Mouse (Mus musculus) liver, embryonic 11.5 days (tissue): ENCODE data around the gene Apol7b. TPM values are rescaled to one million over a fixed set of nuclear protein-coding genes. Genes with fewer than 3 reads are reported as not detected.
"Not testable (repeated sequence)": the region's sequence is repeated elsewhere in the genome, so short reads cannot be mapped to it uniquely, and the experiment has no call there.

Experiments used
- ATAC-seq: fragments of 200-750 bp; cut with Nextera tagmentation; replicated peaks from 2 replicates; pipeline ENCODE4 v1.8.0; 2017; ENCODE audit warnings: moderate number of reproducible peaks, mild to moderate bottlenecking, moderate TSS enrichment, moderate library complexity; ENCODE audit not compliant: low FRiP score
- DNase-seq: peaks from one replicate; pipeline ENCODE4 v3.0.0-alpha.2; 2017; ENCODE audit warnings: low spot score
- H3K27ac ChIP-seq: fragments of 300-500 bp; sonication (generic); 2 replicates; pipeline ENCODE4 v1.5.1; 2014; ENCODE audit warnings: mild to moderate bottlenecking, low read depth, low read length, control low read depth
- H3K27me3 ChIP-seq: fragments of 300-500 bp; sonication (generic); replicated peaks from 2 replicates; pipeline ENCODE4 v1.6.1; 2014; ENCODE audit warnings: low read length, mixed read lengths; ENCODE audit not compliant: control insufficient read depth, insufficient read depth
- H3K36me3 ChIP-seq: fragments of 300-500 bp; sonication (generic); 2 replicates; pipeline ENCODE4 v1.6.1; 2014; ENCODE audit warnings: mild to moderate bottlenecking, low read length, moderate library complexity, mixed read lengths; ENCODE audit not compliant: control insufficient read depth, insufficient read depth
- H3K4me1 ChIP-seq: fragments of 300-500 bp; sonication (generic); replicated peaks from 2 replicates; pipeline ENCODE4 v1.6.1; 2014; ENCODE audit warnings: low read length, mixed read lengths; ENCODE audit not compliant: control insufficient read depth, insufficient read depth
- H3K4me2 ChIP-seq: fragments of 300-500 bp; sonication (generic); 2 replicates; pipeline ENCODE4 v1.6.1; 2014; ENCODE audit warnings: mild to moderate bottlenecking, control low read depth, moderate library complexity
- H3K4me3 ChIP-seq: fragments of 300-500 bp; sonication (generic); 2 replicates; pipeline ENCODE4 v1.5.1; 2014; ENCODE audit warnings: low read depth, low read length, control low read depth
- H3K9ac ChIP-seq: fragments of 300-500 bp; sonication (generic); 2 replicates; pipeline ENCODE4 v1.6.1; 2014; ENCODE audit warnings: low read depth, low read length, control low read depth
- H3K9me3 ChIP-seq: fragments of 300-500 bp; sonication (generic); 2 replicates; pipeline ENCODE4 v1.6.1; 2016; ENCODE audit warnings: low read length, inconsistent platforms, mixed read lengths; ENCODE audit not compliant: control insufficient read depth
- WGBS: fragments of 180-500 bp; shearing (Covaris S2); extraction: QIAGEN DNeasy Blood & Tissue Kit; methylation state at CpG from one replicate; pipeline ENCODE4 v1.1.7; 2014; 5-methylcytosine and 5-hydroxymethylcytosine counted together
- polyA plus RNA-seq: library from polyadenylated mRNA; unstranded; fragments of >200 nt; fragmentation: Nextera tagmentation; extraction: Ambion mirVana; gene quantifications from 2 replicates; pipeline ENCODE4 v1.2.1, GENCODE M21; 2014

Apol7b gene
- polyA plus RNA-seq, 1 experiment from 2014 or later = not detected

DNA sequence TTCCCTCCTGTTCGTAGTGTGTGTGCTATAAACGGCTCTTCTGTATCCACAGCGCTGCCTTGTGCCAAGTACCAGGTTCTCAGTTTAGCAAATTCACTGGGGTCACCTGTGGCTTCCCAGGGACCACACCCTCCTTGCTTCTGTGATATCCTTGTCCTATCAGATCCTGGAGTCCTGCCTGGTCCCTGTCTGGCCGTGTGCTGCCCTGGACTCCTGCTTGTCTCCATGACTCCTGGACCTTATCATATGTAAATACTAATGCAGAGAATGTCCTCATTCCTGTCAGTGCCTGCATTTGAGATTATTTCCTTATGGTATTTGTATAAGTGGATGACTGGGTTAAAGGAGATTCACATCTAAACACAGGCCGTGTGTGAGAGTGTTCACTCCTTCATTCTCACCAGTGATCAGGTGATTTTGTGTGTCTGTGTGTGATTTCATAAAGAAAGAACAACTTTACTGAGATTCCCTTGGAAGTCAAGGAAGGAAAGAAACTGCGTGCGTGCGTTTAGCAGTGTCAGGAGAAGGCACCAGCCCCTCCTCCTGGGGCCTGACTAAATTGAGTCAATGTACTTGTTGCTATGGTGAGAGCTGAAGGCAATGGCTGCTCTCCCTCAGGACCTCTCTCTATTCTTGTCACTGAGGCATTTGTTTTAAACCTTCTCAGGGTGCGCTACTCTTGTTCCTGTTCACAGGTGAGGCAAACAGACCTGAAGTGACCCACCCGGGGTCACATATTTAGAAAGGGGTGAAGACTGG, 18.4 kb downstream of the Apol7b start:
- DNase-seq, H3K27me3 ChIP-seq, H3K4me2 ChIP-seq, H3K9ac ChIP-seq, H3K4me1 ChIP-seq, H3K36me3 ChIP-seq, H3K9me3 ChIP-seq, ATAC-seq, H3K4me3 ChIP-seq, H3K27ac ChIP-seq: not testable (repeated sequence)
- 75% methylated on average over 6 of the region's 10 CpGs for WGBS

- ATAC-seq, H3K9me3 ChIP-seq, H3K27ac ChIP-seq, H3K9ac ChIP-seq, H3K4me2 ChIP-seq, DNase-seq, H3K4me1 ChIP-seq, H3K4me3 ChIP-seq, H3K36me3 ChIP-seq, H3K27me3 ChIP-seq: not testable (repeated sequence)
- WGBS = 64% methylated on average over 3 of the region's 7 CpGs
Observed at GRCm38 (mm10) chr15:77422925-77423324, 24.4 kb downstream of the Apol7b start.

DNA sequence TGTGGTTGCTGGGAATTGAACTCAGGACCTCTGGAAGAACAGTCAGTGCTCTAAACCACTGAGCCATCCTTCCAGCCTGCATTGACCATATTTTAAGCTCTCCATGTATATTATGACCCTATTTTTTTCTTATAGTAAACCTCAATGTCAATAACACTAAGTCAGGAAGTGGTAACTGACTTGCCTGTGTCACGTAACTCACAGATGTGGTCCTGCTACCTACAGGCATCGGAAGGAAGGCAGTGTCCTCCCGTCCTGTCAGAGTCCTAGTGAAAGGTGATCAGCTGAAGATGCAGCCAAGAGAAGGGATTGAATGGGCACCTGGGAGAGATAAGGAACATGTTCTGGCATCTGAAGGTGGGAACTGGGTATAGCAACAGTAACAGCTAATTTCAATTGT, 27.6 kb downstream of the Apol7b start:
- not testable (repeated sequence) for H3K4me2 ChIP-seq, H3K27ac ChIP-seq, H3K4me1 ChIP-seq, H3K4me3 ChIP-seq, H3K36me3 ChIP-seq, H3K27me3 ChIP-seq, H3K9ac ChIP-seq, DNase-seq, H3K9me3 ChIP-seq, ATAC-seq
- no CpG with 5 or more reads among the region's 3 CpGs for WGBS

DNA sequence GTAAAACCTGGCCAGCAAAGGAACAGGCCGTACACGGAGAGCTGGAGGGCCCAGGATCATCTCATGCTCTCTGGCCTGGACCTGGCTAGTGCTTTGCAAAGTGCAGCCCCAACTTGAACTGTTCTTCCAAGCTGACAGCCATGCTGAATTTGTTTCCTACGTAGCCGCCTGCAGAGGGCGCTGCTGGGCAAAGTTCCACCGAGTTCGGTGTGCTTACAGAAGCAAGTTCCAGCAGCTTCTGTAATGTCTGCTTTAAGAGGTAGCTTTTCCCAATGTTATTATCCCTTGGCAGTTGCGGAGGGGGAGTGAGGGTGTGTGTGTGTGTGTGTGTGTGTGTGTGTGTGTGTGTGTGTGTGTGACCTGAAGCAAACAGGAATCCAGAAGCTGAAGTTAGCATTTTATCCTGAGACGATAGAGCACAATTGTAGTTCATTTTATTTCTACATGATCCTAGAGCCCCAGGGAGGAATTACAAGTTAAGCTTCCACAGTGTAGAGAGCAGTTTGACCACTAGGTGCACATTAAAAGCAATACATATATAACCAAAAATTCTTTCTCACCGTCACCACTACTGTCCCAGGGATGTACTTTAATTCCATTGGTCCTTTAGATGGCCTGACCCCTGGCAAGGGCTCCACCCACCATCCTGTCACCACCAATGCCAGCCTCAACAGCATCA, 30.5 kb downstream of the Apol7b start:
- H3K9ac ChIP-seq, H3K4me1 ChIP-seq, DNase-seq, H3K9me3 ChIP-seq, H3K36me3 ChIP-seq, H3K27ac ChIP-seq, ATAC-seq, H3K4me3 ChIP-seq, H3K27me3 ChIP-seq, H3K4me2 ChIP-seq: not testable (repeated sequence)
- 29% methylated on average over 2 of the region's 10 CpGs for WGBS

GRCm38 (mm10) chr15:77415653-77416052, 31.6 kb downstream of the Apol7b start:
- H3K4me2 ChIP-seq, H3K9me3 ChIP-seq, DNase-seq, H3K27me3 ChIP-seq, ATAC-seq, H3K36me3 ChIP-seq, H3K9ac ChIP-seq, H3K4me3 ChIP-seq, H3K27ac ChIP-seq, H3K4me1 ChIP-seq: not testable (repeated sequence)
- 56% methylated on average over 2 of the region's 2 CpGs for WGBS

DNA sequence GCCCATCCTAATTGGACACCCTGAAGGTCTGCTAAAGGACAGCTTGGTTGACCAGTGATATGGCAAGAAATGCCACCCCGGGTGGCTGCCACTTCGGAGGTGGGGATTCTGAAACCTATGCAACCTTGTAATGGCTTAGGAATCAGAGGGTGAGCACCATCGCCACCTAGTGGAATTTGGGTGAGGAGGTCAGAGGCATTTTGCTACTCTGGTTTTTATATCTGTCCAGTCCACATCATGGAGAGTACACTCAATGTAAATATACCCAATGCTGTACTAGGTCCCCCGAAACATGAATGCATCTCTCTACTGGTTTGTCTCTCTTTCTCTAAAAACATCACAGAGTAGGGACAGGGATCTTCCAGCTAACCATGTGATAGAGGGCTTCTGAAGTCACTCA, 34.6 kb downstream of the Apol7b start:
- not testable (repeated sequence) for H3K4me3 ChIP-seq, DNase-seq, H3K9ac ChIP-seq, ATAC-seq, H3K27me3 ChIP-seq, H3K27ac ChIP-seq, H3K9me3 ChIP-seq, H3K4me2 ChIP-seq, H3K36me3 ChIP-seq, H3K4me1 ChIP-seq
- 29% methylated on average over 4 of the region's 4 CpGs for whole genome bisulfite sequencing

- not testable (repeated sequence) for H3K27ac ChIP-seq, H3K4me2 ChIP-seq, H3K4me1 ChIP-seq, H3K27me3 ChIP-seq, H3K4me3 ChIP-seq, H3K36me3 ChIP-seq, H3K9me3 ChIP-seq, ATAC-seq, DNase-seq, H3K9ac ChIP-seq
- WGBS = 60% methylated on average over 1 of the region's 4 CpGs
Observed at GRCm38 (mm10) chr15:77411035-77411434, 36.3 kb downstream of the Apol7b start, which contains the start of gene Apol9a. Gene Apol9a, minus strand, starts transcription at chr15:77411135.

DNA sequence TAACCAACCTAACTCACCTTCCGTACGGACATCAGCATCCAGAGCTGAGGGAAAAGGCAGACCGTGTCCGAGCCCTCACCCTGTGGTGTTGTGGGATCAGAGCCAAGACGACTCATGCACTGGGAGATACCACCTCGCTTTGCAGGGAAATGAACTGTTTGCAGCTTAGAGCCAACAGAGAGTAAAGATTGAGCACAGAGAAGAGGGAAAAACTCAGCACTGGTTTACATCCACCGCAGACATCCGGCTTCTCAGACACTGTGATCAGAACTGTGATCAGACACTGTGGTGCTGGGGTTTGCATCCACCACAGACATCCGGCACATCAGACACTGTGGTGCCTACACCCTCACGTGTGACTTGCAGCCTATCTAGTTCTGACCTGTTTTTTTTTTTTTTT, 40.9 kb downstream of the Apol7b start:
- 74% methylated on average over 10 of the region's 10 CpGs for WGBS
- H3K4me1 ChIP-seq, H3K27me3 ChIP-seq, H3K36me3 ChIP-seq, H3K9ac ChIP-seq, ATAC-seq, H3K27ac ChIP-seq, H3K4me3 ChIP-seq, H3K9me3 ChIP-seq, H3K4me2 ChIP-seq, DNase-seq: not testable (repeated sequence)

DNA sequence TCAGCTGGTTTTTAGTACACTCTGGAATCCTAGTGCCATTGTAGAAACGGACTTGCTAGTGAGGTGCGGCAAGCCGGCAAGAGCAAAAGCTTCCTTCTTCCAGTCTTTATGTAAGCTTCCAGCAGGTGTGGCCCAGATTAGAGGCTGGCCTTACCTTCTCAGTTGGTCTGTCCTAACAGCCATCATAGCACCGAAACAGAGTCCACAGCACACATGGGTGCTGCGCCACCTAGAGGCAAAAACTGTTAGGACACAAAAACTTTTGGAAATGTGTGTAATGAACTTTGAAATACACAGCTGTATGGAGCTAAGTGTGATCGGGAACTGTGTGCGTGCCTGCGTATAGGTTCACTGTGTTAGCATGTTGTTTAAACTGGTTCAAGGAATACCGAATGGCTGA, 48.3 kb downstream of the Apol7b start, which contains the start of gene Apol7a:
Apol7a (minus strand) TSS at position 84 of the 400 bp plus-strand sequence.
- H3K4me2 ChIP-seq = not testable (repeated sequence)
- WGBS = 53% methylated on average over 9 of the region's 9 CpGs

More for the DNA sequence above, 48.3 kb downstream of the Apol7b start, which contains the start of gene Apol7a:
- H3K9me3 ChIP-seq, H3K27me3 ChIP-seq, DNase-seq, H3K27ac ChIP-seq, H3K9ac ChIP-seq, ATAC-seq, H3K4me1 ChIP-seq, H3K36me3 ChIP-seq, H3K4me3 ChIP-seq: not testable (repeated sequence)
